Mouse (Mus musculus) embryonic facial prominence, embryonic 12.5 days (tissue): Measurements from ENCODE around the gene Ncf2. TPM values are rescaled to one million over a fixed set of nuclear protein-coding genes. Genes with fewer than 3 reads are reported as not detected.
"Not testable (repeated sequence)": the region's sequence is repeated elsewhere in the genome, so short reads cannot be mapped to it uniquely, and the experiment has no call there.

ENCODE experiments used
- ATAC-seq: fragments of 200-750 bp; cut with Nextera tagmentation; 2 replicates; pipeline ENCODE4 v1.8.0; 2017; ENCODE audit not compliant: insufficient number of reproducible peaks, insufficient read depth, low FRiP score, low TSS enrichment
- H3K27ac ChIP-seq: fragments of 300-500 bp; sonication (generic); 2 replicates; pipeline ENCODE4 v1.5.1; 2016; ENCODE audit warnings: mild to moderate bottlenecking
- H3K27me3 ChIP-seq: fragments of 300-500 bp; sonication (generic); 2 replicates; pipeline ENCODE4 v1.6.1; 2016; ENCODE audit warnings: mild to moderate bottlenecking, moderate library complexity
- H3K36me3 ChIP-seq: fragments of 300-500 bp; sonication (generic); 2 replicates; pipeline ENCODE4 v1.6.1; 2016; ENCODE audit warnings: mild to moderate bottlenecking
- H3K4me1 ChIP-seq: fragments of 300-500 bp; sonication (generic); 2 replicates; pipeline ENCODE4 v1.6.1; 2016
- H3K4me2 ChIP-seq: fragments of 300-500 bp; sonication (generic); replicated peaks from 2 replicates; pipeline ENCODE4 v1.6.1; 2016; ENCODE audit warnings: mild to moderate bottlenecking, moderate library complexity
- H3K4me3 ChIP-seq: fragments of 300-500 bp; sonication (generic); 2 replicates; pipeline ENCODE4 v1.5.1; 2016; ENCODE audit warnings: mild to moderate bottlenecking
- H3K9ac ChIP-seq: fragments of 300-500 bp; sonication (generic); 2 replicates; pipeline ENCODE4 v1.6.1; 2016; ENCODE audit warnings: mild to moderate bottlenecking, moderate library complexity
- H3K9me3 ChIP-seq: fragments of 300-500 bp; sonication (generic); 2 replicates; pipeline ENCODE4 v1.6.1; 2016; ENCODE audit warnings: mild to moderate bottlenecking, moderate library complexity
- WGBS: fragments of 180-500 bp; shearing (Covaris S2); methylation state at CpG from one replicate; pipeline ENCODE4 v1.1.7; 2016; 5-methylcytosine and 5-hydroxymethylcytosine counted together
- polyA plus RNA-seq: library from polyadenylated mRNA; unstranded; fragments of >200 nt; fragmentation: Nextera tagmentation; extraction: Ambion mirVana; gene quantifications from 2 replicates; pipeline ENCODE4 v1.2.1, GENCODE M21; 2016

Ncf2 gene
- 2.4 and 3.7 TPM in 2 replicates for polyA plus RNA-seq

DNA sequence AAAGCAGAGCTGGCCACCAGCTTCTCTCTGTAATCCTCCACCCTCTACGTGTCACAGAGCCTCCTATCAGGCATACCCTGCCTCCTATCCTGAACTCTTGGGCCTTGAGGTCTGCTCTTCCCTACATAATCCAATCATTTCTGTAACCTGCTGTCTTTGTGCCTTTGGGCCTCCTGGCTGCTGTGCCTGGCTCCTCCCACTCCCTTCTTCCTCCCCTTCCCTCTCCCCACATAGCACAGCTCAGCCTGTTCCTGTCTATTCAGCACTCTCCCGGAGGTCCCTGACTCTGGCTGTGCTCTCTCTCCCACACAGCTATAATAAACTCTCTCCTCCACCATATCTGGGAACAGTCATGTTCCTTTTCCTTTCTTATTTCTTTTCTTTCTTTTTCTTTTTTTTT, at the start of gene Ncf2:
Gene Ncf2, plus strand, starts transcription at position 298 of the 400 bp plus-strand sequence.
- Histone ChIP-seq H3K27ac (no peak within 1 kb of the TSS), H3K9me3 (no peaks in the 10 kb centered on the region), H3K9ac (no peak within 1 kb of the TSS), H3K4me3 (no peak within 1 kb of the TSS), H3K36me3 (no peaks in the 10 kb centered on the region), H3K4me2 (no peak within 1 kb of the TSS), H3K4me1 (0 out of 2 replicates have a peak, but pooled peaks cover 4% of the 10 kb centered on the region), H3K27me3 (no peaks in the 10 kb centered on the region)
- 14% methylated on average over 2 of the region's 2 CpGs for WGBS
- ATAC-seq = peak; percentile 80; the same call in 1 of the 2 replicates

DNA sequence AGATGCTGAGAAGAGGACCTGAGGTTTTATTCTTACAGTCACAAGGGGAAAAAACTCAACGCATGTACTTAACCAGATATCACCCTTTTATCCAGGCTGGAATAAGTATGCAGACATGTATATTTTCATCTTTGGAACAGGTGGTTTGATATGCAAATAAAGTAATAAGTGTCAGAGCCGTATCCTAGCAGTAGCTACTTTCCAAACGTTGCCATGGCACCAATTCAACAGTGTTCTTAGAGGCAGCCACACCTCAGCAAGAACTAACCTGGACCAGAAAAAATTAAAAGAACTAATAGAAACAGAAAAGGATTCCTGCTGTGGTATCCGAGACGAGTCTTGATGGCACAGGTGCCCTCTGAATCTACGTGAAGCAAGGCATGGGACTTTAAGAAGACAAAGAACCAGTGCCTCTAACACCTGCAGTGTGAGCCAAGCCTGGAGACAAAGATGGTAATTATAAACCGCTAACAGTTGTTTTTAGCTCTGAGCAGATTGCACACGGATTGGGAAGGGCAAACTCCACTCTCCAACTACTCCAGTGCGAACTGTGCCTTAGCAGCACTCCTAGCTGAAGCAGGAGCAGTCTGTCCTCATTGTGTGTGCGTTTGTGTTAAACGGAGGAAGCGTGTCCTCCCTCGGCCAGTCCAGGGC, 49.6 kb upstream of the Ncf2 start, which contains the start of gene Apobec4:
Gene Apobec4, plus strand, starts transcription at position 240 of the 654 bp plus-strand sequence.
- no peak for ATAC-seq
- no peaks in the 10 kb centered on the region for H3K9me3 ChIP-seq
- no peak within 1 kb of the TSS for H3K4me3 ChIP-seq
- 67% methylated on average over 13 of the region's 13 CpGs for WGBS
- no peak within 1 kb of the TSS for H3K9ac ChIP-seq
- no peak within 1 kb of the TSS for H3K27ac ChIP-seq
- peaks cover 3% of the 10 kb centered on the region; the same call in 1 of the 2 replicates for H3K4me1 ChIP-seq
- H3K27me3 ChIP-seq = no peaks in the 10 kb centered on the region
- H3K36me3 ChIP-seq = no peaks in the 10 kb centered on the region
- no peak within 1 kb of the TSS for H3K4me2 ChIP-seq

DNA sequence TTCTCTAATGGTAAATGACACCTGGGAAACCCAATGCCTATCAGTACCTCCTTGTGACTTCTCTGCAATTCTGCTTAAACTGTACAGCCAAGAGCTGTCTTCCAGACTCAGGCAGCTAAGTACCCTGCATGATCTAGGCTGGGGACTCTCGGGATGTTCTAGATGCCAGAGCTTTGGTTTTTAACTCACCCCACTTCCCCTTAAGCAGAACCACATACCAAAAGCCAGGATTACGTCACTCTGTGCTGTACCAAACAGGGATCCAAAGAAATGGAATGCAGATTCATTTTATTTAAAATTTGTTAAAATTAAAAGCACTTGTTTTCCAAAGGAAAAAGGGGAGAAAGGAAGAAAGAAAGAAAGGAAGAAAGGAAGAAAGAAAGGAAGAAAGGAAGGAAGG, 38.2 kb upstream of the Ncf2 start:
- no peaks in the 10 kb centered on the region for H3K9me3 ChIP-seq
- no peak overlapping the region for H3K27ac ChIP-seq
- H3K27me3 ChIP-seq = 0 out of 2 replicates have a peak, but pooled peaks cover 3% of the 10 kb centered on the region
- no peak overlapping the region for H3K4me2 ChIP-seq
- 0 out of 2 replicates have a peak, but pooled peaks cover 4% of the 10 kb centered on the region for H3K4me1 ChIP-seq
- H3K36me3 ChIP-seq = no peaks in the 10 kb centered on the region
- 59% methylated on average over 2 of the region's 2 CpGs for WGBS
- H3K4me3 ChIP-seq = no peak overlapping the region
- H3K9ac ChIP-seq = no peak overlapping the region
- ATAC-seq = no peak

DNA sequence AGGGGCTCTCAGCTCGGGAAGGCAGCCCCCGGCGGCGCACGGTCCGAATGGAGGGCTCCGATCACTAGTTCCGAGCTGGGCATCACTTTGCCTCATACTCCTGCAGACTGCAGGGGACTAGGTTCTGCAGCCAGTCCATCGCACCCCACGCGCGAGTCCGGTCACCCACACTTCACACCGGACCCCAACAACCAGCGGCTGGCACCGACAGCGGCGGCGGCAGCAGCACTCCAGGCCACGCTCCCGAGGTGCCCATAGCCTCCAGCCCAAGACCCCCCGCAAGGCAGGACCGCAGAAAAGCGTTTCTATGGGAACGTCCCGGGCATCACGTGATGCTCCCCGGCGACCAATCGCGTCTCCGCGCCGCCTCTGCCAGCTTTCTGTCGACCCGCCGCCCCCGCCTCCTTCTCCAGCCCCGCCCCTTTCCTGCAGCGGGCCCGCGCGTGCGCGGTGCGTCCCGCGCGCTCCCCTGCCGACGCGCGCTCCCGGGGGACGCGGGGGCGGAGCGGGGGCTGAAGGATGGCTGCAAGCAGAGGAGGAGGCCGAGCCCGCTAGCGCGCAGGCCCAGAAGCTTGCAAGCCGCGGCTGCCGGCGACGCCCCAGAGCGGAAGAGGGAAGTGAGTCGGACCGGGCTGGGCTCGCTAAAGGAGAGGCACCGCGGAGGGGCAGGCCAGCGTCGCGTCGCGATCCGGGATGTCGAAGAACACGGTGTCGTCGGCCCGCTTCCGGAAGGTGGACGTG, 33.8 kb upstream of the Ncf2 start, which contains the start of the genes Rgl1 and Arpc5:
Gene Rgl1, minus strand, starts transcription at position 320 of the 741 bp plus-strand sequence.
Gene Arpc5, plus strand, starts transcription at position 511 of the 741 bp plus-strand sequence.
- peak; percentile 97 for ATAC-seq
- under 1% methylated on average over 82 of the region's 86 CpGs for WGBS
- H3K4me3 ChIP-seq = peak within 1 kb of the TSS; percentile 84
- peak within 1 kb of the TSS; percentile 5 for H3K27ac ChIP-seq
- H3K36me3 ChIP-seq = peaks cover 10% of the 10 kb centered on the region
- H3K9me3 ChIP-seq = no peaks in the 10 kb centered on the region
- H3K4me2 ChIP-seq = peak within 1 kb of the TSS; percentile 97
- 0 out of 2 replicates have a peak, but pooled peaks cover 3% of the 10 kb centered on the region for H3K27me3 ChIP-seq
- H3K4me1 ChIP-seq = 0 out of 2 replicates have a peak, but pooled peaks cover 4% of the 10 kb centered on the region
- H3K9ac ChIP-seq = peak within 1 kb of the TSS; percentile 77

DNA sequence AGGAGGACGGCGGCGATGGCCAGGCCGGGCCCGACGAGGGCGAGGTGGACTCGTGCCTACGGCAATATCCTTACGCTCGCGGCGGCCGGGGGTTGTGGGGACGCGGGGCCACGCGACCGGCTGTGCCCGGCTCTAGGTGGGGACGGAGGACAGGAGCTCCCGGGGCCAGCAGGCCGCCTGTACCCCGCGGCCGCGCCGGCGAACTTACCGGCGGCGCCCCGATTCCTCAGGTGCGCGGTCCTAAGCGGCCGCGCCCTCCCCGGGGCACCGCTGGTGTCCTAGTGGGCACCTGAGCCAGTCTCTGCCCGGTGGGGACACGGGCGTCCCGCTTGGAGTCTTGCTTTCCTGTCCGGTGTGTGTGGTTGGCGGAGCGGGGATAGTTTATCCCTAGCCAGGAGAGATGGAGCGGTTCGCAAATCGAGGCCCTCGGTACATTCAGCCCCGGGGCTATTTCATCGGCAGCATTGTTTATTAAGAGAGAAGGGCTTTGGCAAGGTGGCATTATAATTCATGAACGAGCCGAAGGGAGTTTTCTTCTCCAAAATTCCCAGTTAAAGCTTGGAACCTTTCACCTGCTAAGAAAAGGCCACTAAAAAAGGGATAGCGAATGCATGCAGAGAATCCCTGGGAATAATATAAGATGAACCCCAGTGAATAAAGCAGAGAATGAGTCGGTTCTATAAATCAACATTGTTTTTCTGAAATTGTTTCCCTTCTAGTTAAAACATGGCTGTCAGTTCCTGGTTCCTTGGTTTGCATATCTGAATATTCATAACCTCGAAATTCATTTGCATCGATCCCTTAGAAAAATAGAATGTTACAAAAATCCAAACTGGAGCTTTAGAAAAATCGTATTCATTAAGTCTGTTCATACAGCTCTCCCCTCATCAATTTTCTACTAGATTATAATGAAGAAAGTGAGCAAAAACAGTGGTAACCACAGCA, 32.9 kb upstream of the Ncf2 start:
- H3K36me3 ChIP-seq = peaks cover 18% of the 10 kb centered on the region
- peak overlapping the region; percentile 77 for H3K9ac ChIP-seq
- 0 out of 2 replicates have a peak, but pooled peaks cover 3% of the 10 kb centered on the region for H3K27me3 ChIP-seq
- H3K4me1 ChIP-seq = 0 out of 2 replicates have a peak, but pooled peaks cover 4% of the 10 kb centered on the region
- H3K4me2 ChIP-seq = peak overlapping the region; percentile 97
- H3K4me3 ChIP-seq = peak overlapping the region; percentile 84
- peak overlapping the region; percentile 5 for H3K27ac ChIP-seq
- 2% methylated on average over 60 of the region's 60 CpGs for WGBS
- no peaks in the 10 kb centered on the region for H3K9me3 ChIP-seq
- ATAC-seq = peak; percentile 80

DNA sequence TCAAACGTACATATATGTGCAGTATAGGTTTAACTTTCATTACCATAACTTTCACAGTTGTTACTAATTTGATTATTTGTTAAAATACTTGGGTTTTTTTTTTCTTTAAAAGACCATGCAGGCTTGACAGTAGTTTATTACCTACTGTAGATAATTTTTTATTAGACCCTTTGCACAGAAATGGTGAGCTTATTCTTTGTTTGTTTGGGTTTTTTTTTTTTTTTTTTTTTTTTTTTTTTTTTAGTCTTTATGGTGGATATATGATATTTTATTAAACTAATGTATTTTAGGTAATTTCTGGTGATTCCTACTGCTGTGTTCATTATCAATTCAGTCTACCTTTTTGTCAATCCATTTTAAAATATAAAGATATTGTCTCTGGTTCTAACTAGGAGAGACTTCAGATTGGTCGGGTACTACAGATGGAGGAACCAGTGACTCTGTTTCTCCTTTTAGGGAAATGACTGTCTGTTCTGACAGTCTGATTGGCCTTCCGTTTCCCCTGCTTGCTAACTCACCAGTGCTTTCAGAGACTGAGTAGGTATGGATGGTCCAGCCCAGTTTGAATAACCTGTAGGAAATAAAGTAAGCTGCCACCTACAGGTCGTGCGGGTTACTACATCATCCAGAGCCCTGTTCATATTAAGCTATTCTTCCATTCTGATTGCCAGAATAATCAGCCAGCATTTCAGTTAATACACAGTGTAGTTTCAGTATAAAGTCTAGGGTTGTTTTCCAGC, 32.1 kb upstream of the Ncf2 start:
- no peak overlapping the region for H3K27ac ChIP-seq
- ATAC-seq = no peak
- H3K4me3 ChIP-seq = no peak overlapping the region; the same call in 1 of the 2 replicates
- no peaks in the 10 kb centered on the region for H3K9me3 ChIP-seq
- H3K4me2 ChIP-seq = peak overlapping the region; percentile 97
- H3K9ac ChIP-seq = no peak overlapping the region
- 0 out of 2 replicates have a peak, but pooled peaks cover 4% of the 10 kb centered on the region for H3K4me1 ChIP-seq
- WGBS = 8% methylated on average over 5 of the region's 5 CpGs
- 0 out of 2 replicates have a peak, but pooled peaks cover 3% of the 10 kb centered on the region for H3K27me3 ChIP-seq
- peaks cover 26% of the 10 kb centered on the region for H3K36me3 ChIP-seq

DNA sequence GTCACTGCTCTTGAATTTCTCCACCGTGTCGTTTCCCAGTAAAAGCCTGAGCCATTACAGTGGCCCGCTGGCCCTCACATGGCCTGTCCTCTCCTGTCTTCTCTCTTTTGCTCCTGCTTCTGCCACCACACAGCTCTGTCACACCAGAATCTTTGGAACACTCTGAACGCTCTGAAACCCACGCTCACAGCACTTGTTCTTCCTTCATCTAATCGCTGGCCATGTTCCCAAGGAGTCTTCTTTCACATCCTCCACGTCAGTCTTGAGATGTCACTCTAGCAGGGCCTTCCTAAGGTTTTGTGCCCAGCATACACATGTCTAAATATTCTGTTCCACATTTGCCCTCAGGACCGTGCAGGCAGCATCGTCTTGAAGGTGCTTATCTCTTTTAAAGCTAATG, 29.0 kb upstream of the Ncf2 start:
- no peak for ATAC-seq
- WGBS = 86% methylated on average over 9 of the region's 9 CpGs
- H3K9ac ChIP-seq = no peak overlapping the region
- no peak overlapping the region for H3K27ac ChIP-seq
- H3K4me1 ChIP-seq = no peaks in the 10 kb centered on the region
- H3K4me2 ChIP-seq = no peak overlapping the region
- H3K36me3 ChIP-seq = peaks cover 48% of the 10 kb centered on the region
- H3K4me3 ChIP-seq = no peak overlapping the region
- H3K9me3 ChIP-seq = no peaks in the 10 kb centered on the region
- H3K27me3 ChIP-seq = no peaks in the 10 kb centered on the region

DNA sequence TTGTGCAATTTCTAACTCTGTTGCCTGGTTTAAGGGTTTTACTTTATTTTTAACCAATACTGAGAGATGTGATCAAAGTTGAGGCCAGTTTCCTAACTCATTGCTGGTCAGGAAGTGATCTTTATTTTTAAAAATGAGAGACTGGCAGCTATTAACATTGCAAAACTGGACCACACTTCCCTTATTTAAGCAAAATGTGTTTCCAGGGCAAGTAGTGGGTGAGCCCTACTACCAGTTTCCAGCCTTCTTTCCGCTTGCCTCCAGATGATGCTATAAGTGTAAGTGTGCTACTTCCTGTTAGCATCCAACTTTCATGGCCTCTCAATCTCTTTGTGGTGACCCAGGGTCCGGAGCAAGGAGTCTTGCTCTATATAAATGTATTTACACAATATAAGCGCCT, 25.4 kb upstream of the Ncf2 start:
- H3K4me2 ChIP-seq, H3K27me3 ChIP-seq, H3K4me1 ChIP-seq, H3K9me3 ChIP-seq, H3K9ac ChIP-seq, H3K4me3 ChIP-seq, ATAC-seq, H3K27ac ChIP-seq: not testable (repeated sequence)
- WGBS = 92% methylated on average over 3 of the region's 3 CpGs
- H3K36me3 ChIP-seq = peaks cover 50% of the 10 kb centered on the region

DNA sequence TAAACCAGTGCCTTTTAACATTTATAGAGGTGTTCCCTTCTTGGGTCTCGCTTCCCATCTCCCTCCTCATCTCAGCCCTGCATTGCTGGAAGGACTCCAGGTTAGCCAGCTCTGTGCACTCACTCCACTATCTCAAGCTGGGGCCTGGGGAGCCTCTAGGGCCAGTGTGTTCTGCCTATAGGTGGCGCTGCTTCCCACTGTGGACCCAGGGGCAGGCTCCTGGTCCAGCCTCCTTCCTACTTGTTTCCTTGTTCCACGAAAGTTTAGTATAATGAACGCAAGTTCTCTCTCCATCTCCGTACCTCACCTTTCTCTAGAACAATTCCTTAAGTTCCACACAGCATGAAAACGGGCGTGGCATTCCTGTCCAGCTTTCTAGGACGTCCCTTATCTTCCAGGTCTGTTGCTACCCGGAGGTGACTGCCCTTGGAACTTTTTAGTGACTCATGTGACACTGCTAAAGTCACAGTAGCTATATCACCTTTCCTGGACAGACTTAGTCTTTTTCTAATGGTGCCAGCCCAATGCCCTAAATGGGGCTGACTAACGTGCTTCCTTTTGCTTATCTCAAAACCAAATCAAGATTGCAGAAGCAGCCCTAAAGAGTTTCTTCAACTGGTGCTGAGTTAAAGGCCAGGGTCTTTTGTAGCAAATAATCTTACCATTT, 20.8 kb upstream of the Ncf2 start:
- Histone ChIP-seq H3K4me1 (no peaks in the 10 kb centered on the region), H3K4me2 (no peak overlapping the region), H3K4me3 (no peak overlapping the region), H3K9me3 (no peaks in the 10 kb centered on the region), H3K9ac (no peak overlapping the region), H3K36me3 (peaks cover 13% of the 10 kb centered on the region), H3K27ac (no peak overlapping the region), H3K27me3 (no peaks in the 10 kb centered on the region)
- ATAC-seq = peak; percentile 56; the same call in 1 of the 2 replicates
- WGBS = 34% methylated on average over 10 of the region's 10 CpGs

DNA sequence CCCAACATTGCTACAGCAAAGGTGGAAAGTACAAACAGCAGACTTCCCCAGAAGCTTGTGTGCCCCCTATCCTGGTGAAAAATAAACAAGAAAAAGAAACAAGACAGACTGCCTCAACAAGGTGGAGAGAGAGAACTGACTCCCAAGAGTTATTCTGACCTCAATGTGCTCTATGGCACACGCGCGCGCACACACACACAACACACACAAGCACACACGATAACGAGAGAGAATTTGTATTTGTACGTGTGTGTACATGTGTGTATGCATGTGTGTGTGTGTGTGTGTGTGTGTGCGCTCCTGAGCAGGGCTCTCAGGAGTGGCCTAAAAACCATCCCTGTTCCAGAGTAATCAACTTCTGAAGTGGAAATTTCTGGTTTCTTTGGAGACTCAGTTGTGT, 15.4 kb upstream of the Ncf2 start:
- H3K4me2 ChIP-seq = no peak overlapping the region

More for the DNA sequence above, 15.4 kb upstream of the Ncf2 start:
- no peak overlapping the region for H3K27ac ChIP-seq
- H3K27me3 ChIP-seq = no peaks in the 10 kb centered on the region
- no peak overlapping the region for H3K4me3 ChIP-seq
- no peak for ATAC-seq
- no peaks in the 10 kb centered on the region for H3K9me3 ChIP-seq
- WGBS = 97% methylated on average over 8 of the region's 8 CpGs
- no peaks in the 10 kb centered on the region for H3K4me1 ChIP-seq
- H3K9ac ChIP-seq = no peak overlapping the region
- H3K36me3 ChIP-seq = no peaks in the 10 kb centered on the region
